Mouse (Mus musculus) mature B cell (primary cell): Measurements from ENCODE around the gene Slf2.

Source experiments
- in situ Hi-C: fragments of 300-500 bp; cut with MboI; formaldehyde crosslinking; loops from 2 replicates; pipeline ENCODE4 v1.14.3; 2019

Gene Slf2

GRCm38 (mm10) chr19:44982477-44983115, 51.6 kb downstream of the Slf2 start:
- in situ Hi-C loops: no loop called here

- in situ Hi-C loops: no loop called here
Observed at GRCm38 (mm10) chr19:44983366-44983765, 52.4 kb downstream of the Slf2 start.

GRCm38 (mm10) chr19:44984420-44984819, 53.5 kb downstream of the Slf2 start:
- in situ Hi-C loops: no loop called here

GRCm38 (mm10) chr19:44985159-44985988, 54.4 kb downstream of the Slf2 start:
- in situ Hi-C loops: no loop called here

GRCm38 (mm10) chr19:44987004-44987403, 56.1 kb downstream of the Slf2 start:
- in situ Hi-C loops: no loop called here

- in situ Hi-C loops: no loop called here
Observed at GRCm38 (mm10) chr19:44987851-44988250, 56.9 kb downstream of the Slf2 start.

- in situ Hi-C loops: no loop called here
Observed at GRCm38 (mm10) chr19:44988321-44988720, 57.4 kb downstream of the Slf2 start.

- in situ Hi-C loops: no loop called here
Observed at GRCm38 (mm10) chr19:44988831-44989566, 58.0 kb downstream of the Slf2 start, which contains the start of gene Sema4g. Gene Sema4g, plus strand, starts transcription at chr19:44989101.

GRCm38 (mm10) chr19:44989567-44990495, 58.9 kb downstream of the Slf2 start:
- in situ Hi-C loops: no loop called here

GRCm38 (mm10) chr19:44991031-44991430, 60.1 kb downstream of the Slf2 start:
- in situ Hi-C loops: no loop called here

GRCm38 (mm10) chr19:44992246-44992645, 61.3 kb downstream of the Slf2 start:
- in situ Hi-C loops: no loop called here

GRCm38 (mm10) chr19:44992712-44993111, 61.8 kb downstream of the Slf2 start:
- in situ Hi-C loops: no loop called here

GRCm38 (mm10) chr19:44997786-44998185, 66.8 kb downstream of the Slf2 start:
- in situ Hi-C loops: no loop called here

- in situ Hi-C loops: no loop called here
Observed at GRCm38 (mm10) chr19:44999647-45000046, 68.7 kb downstream of the Slf2 start.

GRCm38 (mm10) chr19:45002301-45002700, 71.3 kb downstream of the Slf2 start:
- in situ Hi-C loops: no loop called here

- in situ Hi-C loops: no loop called here
Observed at GRCm38 (mm10) chr19:45003740-45004516, 73.0 kb downstream of the Slf2 start.

GRCm38 (mm10) chr19:45005444-45005843, 74.5 kb downstream of the Slf2 start, which contains the start of gene Twnk:
Gene Twnk, plus strand, starts transcription at chr19:45005663.
- in situ Hi-C loops: no loop called here

- in situ Hi-C loops: no loop called here
Observed at GRCm38 (mm10) chr19:45005957-45006712, 75.2 kb downstream of the Slf2 start, which contains the start of gene Mrpl43. Gene Mrpl43, minus strand, starts transcription at chr19:45006442.

GRCm38 (mm10) chr19:45007021-45007420, 76.1 kb downstream of the Slf2 start:
- in situ Hi-C loops: no loop called here
